Mouse (Mus musculus): ENCODE results near the gene Crabp2.

GRCm38 (mm10) chr3:87970184-87970938 lies 21.9 kb downstream of the Crabp2 start:
- TF ChIP-seq CTCF (IDR thresholded peaks at IDR 0.05; ENCODE audit: low read depth) = peak; percentile 85
- no peak for TF ChIP-seq EP300 (optimal IDR thresholded peaks at IDR 0.05)
